Mouse (Mus musculus): ENCODE data around the gene Man1b1. TPM values are rescaled to one million over a fixed set of nuclear protein-coding genes. Genes with fewer than 3 reads are reported as not detected.

The Man1b1 gene
- polyA plus RNA-seq, 1 experiment: 14.6 TPM

- no peak overlapping the region for H3K4me3 ChIP-seq (ENCODE audit: extremely low read depth, insufficient read depth, insufficient read length)
- peaks cover 9% of the 10 kb centered on the region for H3K27me3 ChIP-seq (ENCODE audit: control insufficient read depth, insufficient read depth, low read length)
- 86% methylated on average over 9 of the region's 9 CpGs for WGBS
- H3K27ac ChIP-seq (ENCODE audit: insufficient read depth, low read length): no peak overlapping the region
- DNase-seq (ENCODE audit: low read depth in 1 of 2, low spot score in 2 of 2): no peak
- no peak for TF ChIP-seq CTCF (IDR thresholded peaks at IDR 0.05; ENCODE audit: extremely low read depth, insufficient read depth, insufficient read length, insufficient replicate concordance)
- TF ChIP-seq POLR2A (IDR thresholded peaks at IDR 0.05; ENCODE audit: low read depth, low read length): no peak
- 0 out of 2 replicates have a peak, but pooled peaks cover 3% of the 10 kb centered on the region for H3K4me1 ChIP-seq (ENCODE audit: control insufficient read depth, insufficient read depth, insufficient read length)
- H3K36me3 ChIP-seq (ENCODE audit: control insufficient read depth, insufficient read depth, low read length): no peaks in the 10 kb centered on the region
Observed at GRCm38 (mm10) chr2:25293706-25294105, 38.4 kb upstream of the Man1b1 start.

GRCm38 (mm10) chr2:25297093-25297492 lies 35.0 kb upstream of the Man1b1 start:
- 74% methylated on average over 8 of the region's 8 CpGs for WGBS
- H3K27me3 ChIP-seq (ENCODE audit: control insufficient read depth, insufficient read depth, low read length): peaks cover 4% of the 10 kb centered on the region; the same call in 1 of the 2 replicates

GRCm38 (mm10) chr2:25298046-25298445 lies 34.1 kb upstream of the Man1b1 start:
- H3K4me3 ChIP-seq (ENCODE audit: extremely low read depth, insufficient read depth, insufficient read length): no peak overlapping the region
- H3K27ac ChIP-seq (ENCODE audit: insufficient read depth, low read length): no peak overlapping the region
- H3K4me1 ChIP-seq (ENCODE audit: control insufficient read depth, insufficient read depth, insufficient read length): no peaks in the 10 kb centered on the region
- DNase-seq (ENCODE audit: low read depth in 1 of 2, low spot score in 2 of 2): no peak
- WGBS: 76% methylated on average over 10 of the region's 10 CpGs
- H3K36me3 ChIP-seq (ENCODE audit: control insufficient read depth, insufficient read depth, low read length): no peaks in the 10 kb centered on the region
- no peaks in the 10 kb centered on the region for H3K27me3 ChIP-seq (ENCODE audit: control insufficient read depth, insufficient read depth, low read length)
- TF ChIP-seq POLR2A (IDR thresholded peaks at IDR 0.05; ENCODE audit: low read depth, low read length): no peak
- TF ChIP-seq CTCF (IDR thresholded peaks at IDR 0.05; ENCODE audit: extremely low read depth, insufficient read depth, insufficient read length, insufficient replicate concordance): no peak

More at GRCm38 (mm10) chr2:25297093-25297492, 35.0 kb upstream of the Man1b1 start:
- H3K36me3 ChIP-seq (ENCODE audit: control insufficient read depth, insufficient read depth, low read length): no peaks in the 10 kb centered on the region
- TF ChIP-seq CTCF (IDR thresholded peaks at IDR 0.05; ENCODE audit: extremely low read depth, insufficient read depth, insufficient read length, insufficient replicate concordance) (no peak), POLR2A (IDR thresholded peaks at IDR 0.05; ENCODE audit: low read depth, low read length) (no peak)
- no peak overlapping the region for H3K27ac ChIP-seq (ENCODE audit: insufficient read depth, low read length)
- 0 out of 2 replicates have a peak, but pooled peaks cover under 1% of the 10 kb centered on the region for H3K4me1 ChIP-seq (ENCODE audit: control insufficient read depth, insufficient read depth, insufficient read length)
- H3K4me3 ChIP-seq (ENCODE audit: extremely low read depth, insufficient read depth, insufficient read length): no peak overlapping the region
- DNase-seq (ENCODE audit: low read depth in 1 of 2, low spot score in 2 of 2): no peak

- Histone ChIP-seq H3K36me3 (ENCODE audit: control insufficient read depth, insufficient read depth, low read length) (no peaks in the 10 kb centered on the region), H3K4me3 (ENCODE audit: extremely low read depth, insufficient read depth, insufficient read length) (no peak overlapping the region), H3K27me3 (ENCODE audit: control insufficient read depth, insufficient read depth, low read length) (peaks cover 3% of the 10 kb centered on the region; the same call in 1 of the 2 replicates), H3K4me1 (ENCODE audit: control insufficient read depth, insufficient read depth, insufficient read length) (no peaks in the 10 kb centered on the region; the same call in 1 of the 2 replicates), H3K27ac (ENCODE audit: insufficient read depth, low read length) (no peak overlapping the region)
- DNase-seq (ENCODE audit: low read depth in 1 of 2, low spot score in 2 of 2): no peak
- TF ChIP-seq CTCF (IDR thresholded peaks at IDR 0.05; ENCODE audit: extremely low read depth, insufficient read depth, insufficient read length, insufficient replicate concordance) (no peak), POLR2A (IDR thresholded peaks at IDR 0.05; ENCODE audit: low read depth, low read length) (no peak)
- WGBS: 77% methylated on average over 3 of the region's 3 CpGs
Observed at GRCm38 (mm10) chr2:25303452-25303851, 28.7 kb upstream of the Man1b1 start.

GRCm38 (mm10) chr2:25303931-25304656 lies 28.0 kb upstream of the Man1b1 start:
- Histone ChIP-seq H3K4me1 (ENCODE audit: control insufficient read depth, insufficient read depth, insufficient read length) (no peaks in the 10 kb centered on the region; the same call in 1 of the 2 replicates), H3K27ac (ENCODE audit: insufficient read depth, low read length) (no peak overlapping the region), H3K4me3 (ENCODE audit: extremely low read depth, insufficient read depth, insufficient read length) (no peak overlapping the region), H3K36me3 (ENCODE audit: control insufficient read depth, insufficient read depth, low read length) (no peaks in the 10 kb centered on the region), H3K27me3 (ENCODE audit: control insufficient read depth, insufficient read depth, low read length) (peaks cover 3% of the 10 kb centered on the region; the same call in 1 of the 2 replicates)
- WGBS: 67% methylated on average over 7 of the region's 7 CpGs
- no peak for DNase-seq (ENCODE audit: low read depth in 1 of 2, low spot score in 2 of 2)
- no peak for TF ChIP-seq POLR2A (IDR thresholded peaks at IDR 0.05; ENCODE audit: low read depth, low read length)
- TF ChIP-seq CTCF (IDR thresholded peaks at IDR 0.05; ENCODE audit: extremely low read depth, insufficient read depth, insufficient read length, insufficient replicate concordance): no peak

- WGBS: 2% methylated on average over 45 of the region's 45 CpGs
- no peak for TF ChIP-seq POLR2A (IDR thresholded peaks at IDR 0.05; ENCODE audit: low read depth, low read length)
- TF ChIP-seq CTCF (IDR thresholded peaks at IDR 0.05; ENCODE audit: extremely low read depth, insufficient read depth, insufficient read length, insufficient replicate concordance): no peak
- Histone ChIP-seq H3K4me1 (ENCODE audit: control insufficient read depth, insufficient read depth, insufficient read length) (no peaks in the 10 kb centered on the region; the same call in 1 of the 2 replicates), H3K27ac (ENCODE audit: insufficient read depth, low read length) (no peak overlapping the region), H3K27me3 (ENCODE audit: control insufficient read depth, insufficient read depth, low read length) (peaks cover 3% of the 10 kb centered on the region; the same call in 1 of the 2 replicates), H3K4me3 (ENCODE audit: extremely low read depth, insufficient read depth, insufficient read length) (peak overlapping the region; percentile 40; the same call in 1 of the 2 replicates), H3K36me3 (ENCODE audit: control insufficient read depth, insufficient read depth, low read length) (no peaks in the 10 kb centered on the region)
- DNase-seq (ENCODE audit: low read depth in 1 of 2, low spot score in 2 of 2): no peak
Observed at GRCm38 (mm10) chr2:25304657-25305541, 27.2 kb upstream of the Man1b1 start.

All from spleen, adult 2 months (tissue).